Mouse (Mus musculus): ENCODE measurements around the gene Bms1. TPM values are rescaled to one million over a fixed set of nuclear protein-coding genes. Genes with fewer than 3 reads are reported as not detected.

Bms1 gene
- polyA plus RNA-seq, 1 experiment, result 39.6 TPM

DNA sequence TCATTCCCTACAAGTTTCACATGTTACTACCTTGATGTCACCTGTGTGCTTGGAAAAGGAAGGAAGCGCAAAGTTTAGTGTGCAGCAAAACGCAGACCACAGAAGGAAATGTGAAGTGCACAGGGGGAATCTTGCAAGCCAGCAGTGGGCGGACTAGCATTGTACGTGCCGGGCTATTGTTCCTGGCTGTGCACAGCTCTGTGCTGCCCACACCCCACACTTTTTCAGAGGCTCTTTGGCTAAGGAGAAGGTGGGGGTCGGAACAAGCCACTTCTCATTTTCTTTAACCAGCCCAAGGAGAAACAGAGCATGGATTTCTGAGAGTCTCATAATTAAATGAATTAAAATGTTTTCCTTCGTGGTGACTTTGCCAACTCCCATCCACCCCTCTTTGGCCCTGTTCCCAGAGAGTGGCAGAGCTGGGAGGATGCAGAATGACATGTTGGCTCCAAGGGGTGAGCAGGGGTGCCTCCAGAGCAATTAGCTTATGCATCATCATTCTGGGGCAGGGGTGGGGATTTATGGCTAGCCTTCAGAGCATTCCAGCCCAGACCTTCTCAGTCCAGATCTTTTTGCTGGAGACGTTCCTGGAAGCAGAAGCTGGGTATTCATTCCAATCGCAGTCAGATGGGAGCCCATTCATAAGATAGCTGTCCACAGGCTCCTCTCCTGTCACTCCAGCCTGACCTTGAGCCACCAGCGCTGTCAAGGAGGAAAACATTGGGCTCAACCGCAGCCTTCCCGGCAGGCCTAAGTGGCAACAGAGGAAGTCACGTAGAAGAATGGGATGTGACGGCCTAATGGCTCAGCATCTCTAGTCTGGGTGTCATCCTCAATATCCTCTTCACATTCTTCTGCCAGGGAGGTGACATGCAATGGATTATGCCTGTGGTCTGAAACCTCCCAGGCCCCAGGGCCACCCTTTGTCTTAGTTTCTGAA is 82.5 kb downstream of the Bms1 start:
- H3K4me3 ChIP-seq (ENCODE audit: insufficient read depth, low read length), result no peak overlapping the region
- H3K4me1 ChIP-seq (ENCODE audit: control insufficient read depth, insufficient read depth, low read length), result no peaks in the 10 kb centered on the region
- no peak for TF ChIP-seq CTCF (IDR thresholded peaks at IDR 0.05; ENCODE audit: borderline replicate concordance, insufficient read depth, low read length)
- no peak for TF ChIP-seq POLR2A (IDR thresholded peaks at IDR 0.05; ENCODE audit: low read depth, low read length)
- H3K27ac ChIP-seq (ENCODE audit: insufficient read depth, low read length), result no peak overlapping the region

- no peak overlapping the region for H3K27ac ChIP-seq (ENCODE audit: insufficient read depth, low read length)
- TF ChIP-seq CTCF (IDR thresholded peaks at IDR 0.05; ENCODE audit: borderline replicate concordance, insufficient read depth, low read length), result no peak
- no peak for TF ChIP-seq POLR2A (IDR thresholded peaks at IDR 0.05; ENCODE audit: low read depth, low read length)
- H3K4me3 ChIP-seq (ENCODE audit: insufficient read depth, low read length), result no peak overlapping the region
- H3K4me1 ChIP-seq (ENCODE audit: control insufficient read depth, insufficient read depth, low read length), result no peaks in the 10 kb centered on the region
These were observed 83.3 kb downstream of the Bms1 start for GRCm38 (mm10) chr6:118335934-118336450.

- TF ChIP-seq POLR2A (IDR thresholded peaks at IDR 0.05; ENCODE audit: low read depth, low read length), result no peak
- TF ChIP-seq CTCF (IDR thresholded peaks at IDR 0.05; ENCODE audit: borderline replicate concordance, insufficient read depth, low read length), result no peak
- Histone ChIP-seq H3K4me1 (ENCODE audit: control insufficient read depth, insufficient read depth, low read length) (no peaks in the 10 kb centered on the region), H3K4me3 (ENCODE audit: insufficient read depth, low read length) (no peak overlapping the region), H3K27ac (ENCODE audit: insufficient read depth, low read length) (no peak overlapping the region)
These were observed 85.4 kb downstream of the Bms1 start for GRCm38 (mm10) chr6:118333861-118334260.

Other genes with a start within 250 kb of the Bms1 start
- gene Ret, start 221.8 kb downstream of the Bms1 start, polyA plus RNA-seq (2011; ENCODE audit: insufficient read length, low read depth, missing spikeins), result 0.33 and 0.35 TPM in 2 replicates
- 5.9 and 8.6 TPM in 2 replicates for gene Zfp248, start 36.1 kb upstream of the Bms1 start, polyA plus RNA-seq (2011; ENCODE audit: insufficient read length, low read depth, missing spikeins)
- gene Zfp9, start 59.8 kb upstream of the Bms1 start, polyA plus RNA-seq (2011; ENCODE audit: insufficient read length, low read depth, missing spikeins), result 32.4 and 42.6 TPM in 2 replicates
- gene Ankrd26, start 142.8 kb upstream of the Bms1 start, polyA plus RNA-seq (2011; ENCODE audit: insufficient read length, low read depth, missing spikeins), result 6.8 and 6.9 TPM in 2 replicates

Data from embryonic fibroblast, embryonic 13.5 days (primary cell).